Mouse (Mus musculus) hindbrain, postnatal 0 days (tissue): ENCODE measurements around the gene Wdr95. TPM values are rescaled to one million over a fixed set of nuclear protein-coding genes. Genes with fewer than 3 reads are reported as not detected.

Experiments
- ATAC-seq: fragments of 200-750 bp; cut with Nextera tagmentation; 2 replicates; pipeline ENCODE4 v1.8.0; 2017; ENCODE audit warnings: mild to moderate bottlenecking, moderate TSS enrichment, moderate library complexity
- DNase-seq: peaks from one replicate; pipeline ENCODE4 v3.0.0-alpha.2; 2015; ENCODE audit warnings: low spot score
- H3K27ac ChIP-seq: fragments of 300-500 bp; sonication (generic); 2 replicates; pipeline ENCODE4 v1.5.1; 2014; ENCODE audit warnings: mild to moderate bottlenecking
- H3K27me3 ChIP-seq: fragments of 300-500 bp; sonication (generic); 2 replicates; pipeline ENCODE4 v1.6.1; 2014; ENCODE audit warnings: low read length, mixed read lengths; ENCODE audit not compliant: insufficient read depth
- H3K36me3 ChIP-seq: fragments of 300-500 bp; sonication (generic); 2 replicates; pipeline ENCODE4 v1.6.1; 2014; ENCODE audit warnings: low read length, mixed read lengths; ENCODE audit not compliant: insufficient read depth
- H3K4me1 ChIP-seq: fragments of 300-500 bp; sonication (generic); 2 replicates; pipeline ENCODE4 v1.6.1; 2014; ENCODE audit warnings: antibody characterized with exemption, low read length, mixed read lengths; ENCODE audit not compliant: insufficient read depth
- H3K4me2 ChIP-seq: fragments of 300-500 bp; sonication (generic); 2 replicates; pipeline ENCODE4 v1.6.1; 2014; ENCODE audit warnings: low read depth, mild to moderate bottlenecking, low read length, moderate library complexity, mixed read lengths
- H3K4me3 ChIP-seq: fragments of 300-500 bp; sonication (generic); 2 replicates; pipeline ENCODE4 v1.5.1; 2014; ENCODE audit warnings: low read length
- H3K9ac ChIP-seq: fragments of 300-500 bp; sonication (generic); replicated peaks from 2 replicates; pipeline ENCODE4 v1.6.1; 2014; ENCODE audit warnings: mild to moderate bottlenecking, low read length, moderate library complexity, mixed read lengths
- H3K9me3 ChIP-seq: fragments of 300-500 bp; sonication (generic); 2 replicates; pipeline ENCODE4 v1.6.1; 2016; ENCODE audit warnings: low read length, mixed read lengths
- CTCF ChIP-seq: IDR thresholded peaks from 2 replicates; pipeline ENCODE4 v1.5.1; 2016; ENCODE audit warnings: antibody characterized with exemption, control low read depth, low read depth
- WGBS: fragments of 180-500 bp; shearing (Covaris S2); extraction: QIAGEN DNeasy Blood & Tissue Kit; methylation state at CpG from one replicate; pipeline ENCODE4 v1.1.7; 2014; 5-methylcytosine and 5-hydroxymethylcytosine counted together
- polyA plus RNA-seq: library from polyadenylated mRNA; unstranded; fragments of >200 nt; fragmentation: Nextera tagmentation; extraction: Ambion mirVana; gene quantifications from 2 replicates; pipeline ENCODE4 v1.2.1, GENCODE M21; 2015
- total RNA-seq: library from RNA; depleted of rRNA; stranded (reverse); fragments of >200 nt; gene quantifications from 2 replicates; pipeline ENCODE4 v1.2.3, GENCODE M21; 2014

The Wdr95 gene
- total and polyA plus RNA-seq, 2 experiments from 2014 or later, result 0.19 TPM; not detected in 1

- Histone ChIP-seq H3K4me1 (peaks cover 8% of the 10 kb centered on the region; the same call in 1 of the 2 replicates), H3K9ac (no peak overlapping the region), H3K4me2 (no peak overlapping the region), H3K36me3 (no peaks in the 10 kb centered on the region), H3K4me3 (no peak overlapping the region), H3K27ac (no peak overlapping the region), H3K9me3 (no peaks in the 10 kb centered on the region), H3K27me3 (no peaks in the 10 kb centered on the region)
- WGBS, result 78% methylated on average over 8 of the region's 8 CpGs
- DNase-seq (no peak), ATAC-seq (no peak)
- TF ChIP-seq CTCF, result no peak
Observed at GRCm38 (mm10) chr5:149504985-149505384, 23.5 kb upstream of the Wdr95 start.

- Histone ChIP-seq H3K9me3 (no peaks in the 10 kb centered on the region), H3K27ac (no peak overlapping the region), H3K4me1 (peaks cover 8% of the 10 kb centered on the region; the same call in 1 of the 2 replicates), H3K4me2 (no peak overlapping the region), H3K9ac (no peak overlapping the region), H3K27me3 (no peaks in the 10 kb centered on the region), H3K36me3 (no peaks in the 10 kb centered on the region), H3K4me3 (no peak overlapping the region)
- ATAC-seq (no peak), DNase-seq (no peak)
- 94% methylated on average over 2 of the region's 2 CpGs for WGBS
- TF ChIP-seq CTCF, result no peak
Observed at GRCm38 (mm10) chr5:149506033-149506432, 22.4 kb upstream of the Wdr95 start.

DNA sequence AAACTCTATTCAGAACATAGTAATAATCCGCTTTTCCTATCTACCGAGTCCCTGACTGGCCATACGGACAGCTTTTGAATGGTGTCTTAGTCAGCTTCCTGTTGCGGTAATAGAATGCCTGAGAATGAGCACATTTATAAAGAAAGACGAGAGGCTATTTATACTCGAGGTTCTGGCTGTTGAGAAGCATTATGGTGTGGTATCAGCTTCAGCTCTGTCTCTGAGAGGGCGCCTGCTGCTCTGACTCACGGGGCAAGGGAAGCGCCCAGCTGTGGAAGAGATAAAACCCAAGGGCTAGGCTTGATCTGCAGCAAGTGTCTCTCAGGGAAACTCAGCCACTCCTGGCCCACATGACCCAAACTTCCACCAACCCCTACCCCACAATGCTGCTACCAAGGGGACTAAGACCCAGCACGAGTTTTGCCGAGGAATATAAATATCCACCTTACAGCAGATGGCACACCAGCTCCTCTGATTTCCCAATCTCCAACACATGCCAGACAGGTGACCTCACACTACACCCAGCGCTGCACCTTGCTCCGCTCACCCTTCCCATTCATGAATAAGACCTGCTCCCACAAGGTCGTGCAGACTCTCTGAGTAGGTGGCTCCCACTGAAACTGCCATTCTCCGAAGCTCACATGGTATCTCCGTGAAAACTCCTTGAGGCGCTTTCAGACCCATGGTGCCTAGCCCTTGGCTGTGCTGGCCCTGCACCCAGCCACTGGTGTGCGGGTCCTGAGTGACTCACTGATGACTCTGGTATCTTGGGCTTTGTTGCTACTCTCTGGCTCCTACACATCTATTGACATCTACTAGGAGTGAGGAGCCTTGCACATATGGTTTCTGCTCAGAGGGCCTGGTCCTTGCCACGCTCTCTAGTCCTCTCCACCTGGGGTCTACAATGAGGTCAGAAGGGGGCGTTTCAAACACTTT lies 20.1 kb upstream of the Wdr95 start:
- H3K4me3 ChIP-seq, result no peak overlapping the region
- DNase-seq, result no peak
- H3K4me1 ChIP-seq, result peaks cover 4% of the 10 kb centered on the region; the same call in 1 of the 2 replicates
- WGBS, result 82% methylated on average over 20 of the region's 20 CpGs
- ATAC-seq, result 0 out of 2 replicates have a peak, but pooled peaks have one; percentile 32
- H3K36me3 ChIP-seq, result no peaks in the 10 kb centered on the region
- no peak overlapping the region for H3K27ac ChIP-seq
- no peak overlapping the region for H3K4me2 ChIP-seq
- H3K9ac ChIP-seq, result no peak overlapping the region
- no peak for TF ChIP-seq CTCF
- no peaks in the 10 kb centered on the region for H3K27me3 ChIP-seq
- no peaks in the 10 kb centered on the region for H3K9me3 ChIP-seq

DNA sequence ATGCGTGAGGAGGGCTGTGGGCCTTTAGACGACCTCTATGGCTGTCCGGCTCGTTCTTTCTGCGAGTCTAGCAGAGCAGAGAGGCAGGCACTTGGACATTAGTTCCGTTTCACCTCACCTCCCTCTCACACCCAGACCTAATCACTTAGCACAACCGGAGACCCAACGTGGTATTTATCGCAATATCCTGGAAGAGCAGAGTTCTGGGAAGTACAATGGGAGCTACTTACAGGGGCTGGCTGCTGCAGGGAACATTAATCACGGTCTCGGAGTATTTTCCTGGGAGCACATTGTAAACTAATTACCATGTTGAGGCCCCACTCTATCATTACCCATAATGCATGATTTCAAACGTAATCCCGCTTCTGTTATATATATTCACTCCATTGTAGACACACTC lies 18.2 kb upstream of the Wdr95 start:
- 46% methylated on average over 13 of the region's 13 CpGs for WGBS
- DNase-seq, result no peak
- H3K9me3 ChIP-seq, result no peaks in the 10 kb centered on the region
- no peak for TF ChIP-seq CTCF
- no peak for ATAC-seq
- no peak overlapping the region for H3K27ac ChIP-seq
- no peaks in the 10 kb centered on the region for H3K27me3 ChIP-seq
- no peak overlapping the region for H3K4me2 ChIP-seq
- H3K4me1 ChIP-seq, result peaks cover 11% of the 10 kb centered on the region
- no peak overlapping the region for H3K4me3 ChIP-seq
- H3K36me3 ChIP-seq, result no peaks in the 10 kb centered on the region
- H3K9ac ChIP-seq, result no peak overlapping the region

DNA sequence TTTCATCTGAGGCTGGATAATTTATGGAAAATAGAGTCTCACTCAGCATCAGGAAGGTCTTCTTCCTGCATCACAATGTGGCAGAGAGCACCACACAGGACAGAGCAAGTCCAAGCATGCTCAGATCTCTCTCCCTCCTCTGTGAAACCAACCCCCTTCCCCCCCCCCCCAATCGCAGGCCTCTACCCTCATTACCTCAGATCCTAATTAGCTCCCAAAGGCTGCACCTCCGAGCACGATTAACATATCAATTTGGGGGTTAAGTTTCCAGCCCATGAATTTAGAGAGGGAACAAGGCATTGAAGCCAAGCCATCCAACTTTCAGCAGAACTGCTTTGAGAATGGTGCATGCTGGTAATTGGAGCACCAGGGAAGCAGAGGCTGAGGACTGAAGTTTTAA lies 15.8 kb upstream of the Wdr95 start:
- H3K4me3 ChIP-seq, result no peak overlapping the region
- no peak for DNase-seq
- no peak for ATAC-seq
- peaks cover 11% of the 10 kb centered on the region for H3K4me1 ChIP-seq
- no peak overlapping the region for H3K4me2 ChIP-seq
- no peak for TF ChIP-seq CTCF
- no peak overlapping the region for H3K27ac ChIP-seq
- 25% methylated on average over 3 of the region's 3 CpGs for WGBS
- H3K9me3 ChIP-seq, result no peaks in the 10 kb centered on the region
- no peaks in the 10 kb centered on the region for H3K36me3 ChIP-seq
- H3K27me3 ChIP-seq, result no peaks in the 10 kb centered on the region
- no peak overlapping the region for H3K9ac ChIP-seq

DNA sequence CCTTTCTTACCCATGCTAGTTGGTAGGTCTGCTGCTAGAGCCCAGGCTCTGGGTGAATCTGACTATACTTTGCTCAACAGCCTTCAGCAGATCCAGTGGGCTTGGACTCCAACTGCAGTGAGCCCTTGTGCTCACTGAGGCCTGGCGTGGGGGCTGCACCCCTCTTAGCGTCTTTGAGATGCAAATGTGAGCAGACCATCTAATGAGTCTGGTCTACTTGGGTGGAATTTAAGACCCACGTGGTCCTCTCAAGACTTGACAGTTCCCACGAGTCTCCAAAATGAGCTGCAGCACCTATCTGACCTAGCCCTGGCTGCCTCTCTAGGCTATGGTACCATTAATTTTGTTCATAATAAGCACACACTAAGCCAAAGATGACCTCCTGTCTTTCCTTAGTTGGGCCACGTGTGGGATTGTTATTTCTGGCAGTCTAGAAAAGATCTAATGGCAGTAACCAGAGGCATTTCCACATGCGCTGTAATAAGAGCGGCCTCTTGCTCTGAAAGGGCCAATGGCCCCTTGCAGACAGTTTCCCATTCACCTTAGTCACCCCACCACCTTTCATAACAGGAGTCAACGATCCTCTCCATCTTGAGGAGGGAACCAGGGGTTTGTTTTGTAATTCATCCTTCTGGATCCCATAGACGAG lies 14.9 kb upstream of the Wdr95 start:
- DNase-seq (no peak), ATAC-seq (no peak)
- no peaks in the 10 kb centered on the region for H3K9me3 ChIP-seq
- peaks cover 11% of the 10 kb centered on the region for H3K4me1 ChIP-seq
- H3K4me3 ChIP-seq, result no peak overlapping the region
- H3K4me2 ChIP-seq, result peak overlapping the region; percentile 39
- TF ChIP-seq CTCF, result no peak
- no peaks in the 10 kb centered on the region for H3K27me3 ChIP-seq
- peak overlapping the region; percentile 64; the same call in 1 of the 2 replicates for H3K27ac ChIP-seq
- H3K9ac ChIP-seq, result no peak overlapping the region
- 21% methylated on average over 9 of the region's 9 CpGs for WGBS
- no peaks in the 10 kb centered on the region for H3K36me3 ChIP-seq
